Mouse (Mus musculus) right cerebral cortex, postnatal 4 days (tissue): ENCODE measurements around the gene Gm42742.
A peak's percentile ranks its signal among the peaks of the same experiment; 100 is the strongest.

ENCODE experiments used
- DNase-seq: peaks from one replicate; pipeline ENCODE4 v3.0.0-alpha.2; 2022

Gene Gm42742

GRCm38 (mm10) chr7:126988816-126989215, 32.1 kb downstream of the Gm42742 start:
- no peak for DNase-seq

GRCm38 (mm10) chr7:126986319-126986718, 34.6 kb downstream of the Gm42742 start:
- DNase-seq = peak; percentile 22

- DNase-seq = no peak
Observed at GRCm38 (mm10) chr7:126984667-126985444, 36.0 kb downstream of the Gm42742 start.

- DNase-seq = no peak
Observed at GRCm38 (mm10) chr7:126983113-126983512, 37.8 kb downstream of the Gm42742 start.

GRCm38 (mm10) chr7:126982054-126982453, 38.8 kb downstream of the Gm42742 start:
- DNase-seq = no peak

- DNase-seq = no peak
Observed at GRCm38 (mm10) chr7:126981601-126982000, 39.3 kb downstream of the Gm42742 start.

- no peak for DNase-seq
Observed at GRCm38 (mm10) chr7:126978841-126979240, 42.1 kb downstream of the Gm42742 start.

GRCm38 (mm10) chr7:126976878-126977459, 43.9 kb downstream of the Gm42742 start:
- DNase-seq = no peak

GRCm38 (mm10) chr7:126975950-126976866, 44.7 kb downstream of the Gm42742 start, which contains the start of gene Cdiptos:
TSS of gene Cdiptos (minus strand) at chr7:126976098.
- DNase-seq = peak; percentile 100

GRCm38 (mm10) chr7:126975893-126975949, 45.2 kb downstream of the Gm42742 start, which contains the start of gene Cdipt:
TSS of gene Cdipt (plus strand) at chr7:126975914.
- DNase-seq = no peak

- no peak for DNase-seq
Observed at GRCm38 (mm10) chr7:126975493-126975892, 45.4 kb downstream of the Gm42742 start.

- DNase-seq = no peak
Observed at GRCm38 (mm10) chr7:126967361-126967760, 53.5 kb downstream of the Gm42742 start.

GRCm38 (mm10) chr7:126965568-126965967, 55.3 kb downstream of the Gm42742 start:
- DNase-seq = no peak
